Mouse (Mus musculus): ENCODE results near the gene Igfbp6.
"Not testable (repeated sequence)": the region's sequence is repeated elsewhere in the genome, so short reads cannot be mapped to it uniquely, and the experiment has no call there.

Gene Igfbp6

DNA sequence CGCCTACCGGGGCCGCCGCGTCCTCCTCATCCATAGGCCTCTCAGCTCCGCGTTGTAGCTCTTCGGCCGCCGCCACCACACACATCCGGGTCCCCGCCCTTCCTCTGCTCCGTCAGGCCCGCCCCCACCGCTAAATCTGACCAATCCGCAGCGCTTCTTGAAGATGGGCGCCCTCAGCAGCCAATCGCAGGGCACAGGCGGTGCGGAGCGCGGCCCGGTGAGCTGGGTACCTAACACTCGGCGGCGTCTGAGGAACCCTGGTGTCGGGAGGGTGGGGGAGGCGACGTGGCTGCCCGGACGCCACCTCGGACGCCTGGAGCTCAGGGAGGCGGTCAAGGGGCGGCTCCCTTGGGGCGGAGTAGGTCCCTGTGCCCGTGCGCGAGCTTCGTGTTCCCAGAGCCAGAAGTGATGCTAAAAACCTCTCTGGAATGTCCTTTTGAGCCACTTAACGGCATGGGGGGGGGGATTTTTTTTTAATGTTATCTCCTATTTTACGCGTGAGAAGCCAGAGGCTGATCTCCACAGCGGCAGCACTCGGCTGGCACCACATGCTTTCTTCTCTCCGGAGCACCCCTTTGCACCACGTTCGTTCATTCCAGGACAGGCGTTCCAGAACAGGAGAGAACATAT, 7.9 kb upstream of the Igfbp6 start, which contains the start of gene Spryd3:
Spryd3 (minus strand) TSS at position 106 of the 630 bp plus-strand sequence.
- in situ Hi-C loops (cut with MboI; ENCODE audit: low sequenced_read_pairs), result no loop called here

GRCm38 (mm10) chr15:102141120-102141519, 3.0 kb upstream of the Igfbp6 start:
- in situ Hi-C loops (cut with MboI; ENCODE audit: low sequenced_read_pairs), result no loop called here

- in situ Hi-C loops (cut with MboI; ENCODE audit: low sequenced_read_pairs), result no loop called here
Observed at GRCm38 (mm10) chr15:102142914-102143912, 949 bp upstream of the Igfbp6 start.

DNA sequence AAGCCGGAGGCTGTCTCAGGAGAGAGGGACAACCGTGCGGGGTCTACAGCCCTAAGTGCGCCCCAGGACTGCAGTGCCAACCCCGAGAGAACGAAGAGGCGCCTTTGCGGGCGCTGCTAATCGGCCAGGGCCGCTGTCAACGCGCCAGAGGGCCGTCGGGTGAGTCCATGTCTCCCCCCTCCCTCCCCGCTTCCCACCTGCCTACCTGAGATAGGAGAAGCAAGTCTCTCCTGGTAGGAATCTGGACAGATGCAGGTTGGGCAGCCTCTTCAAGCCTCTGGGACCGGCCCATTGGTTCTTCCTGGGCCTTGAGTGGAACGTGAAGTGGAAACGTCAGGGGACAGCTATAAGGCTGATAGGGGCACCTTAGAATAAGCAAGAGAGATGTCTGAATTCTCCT, 564 bp downstream of the Igfbp6 start:
- in situ Hi-C loops (cut with MboI; ENCODE audit: low sequenced_read_pairs), result no loop called here

DNA sequence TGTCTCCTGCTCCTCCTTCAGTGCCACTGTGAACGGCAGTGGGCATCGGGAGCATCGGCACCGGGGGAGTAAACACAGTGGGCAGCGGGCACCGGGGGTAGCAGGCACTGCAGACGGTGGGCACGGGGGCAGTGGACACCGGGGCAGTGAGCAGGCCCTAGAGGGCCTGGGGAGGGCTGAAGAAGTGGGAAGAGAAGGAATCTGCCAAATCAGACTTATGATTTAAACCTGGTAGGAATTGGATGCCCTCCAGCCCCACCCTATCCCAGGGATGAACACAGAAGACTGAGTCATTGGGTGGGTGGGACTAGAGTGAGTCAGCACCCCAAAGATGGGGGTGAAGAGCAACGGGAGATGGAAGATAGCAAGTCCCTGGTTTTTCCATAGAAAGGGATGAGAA, 1.2 kb downstream of the Igfbp6 start:
- in situ Hi-C loops (cut with MboI; ENCODE audit: low sequenced_read_pairs), result no loop called here

DNA sequence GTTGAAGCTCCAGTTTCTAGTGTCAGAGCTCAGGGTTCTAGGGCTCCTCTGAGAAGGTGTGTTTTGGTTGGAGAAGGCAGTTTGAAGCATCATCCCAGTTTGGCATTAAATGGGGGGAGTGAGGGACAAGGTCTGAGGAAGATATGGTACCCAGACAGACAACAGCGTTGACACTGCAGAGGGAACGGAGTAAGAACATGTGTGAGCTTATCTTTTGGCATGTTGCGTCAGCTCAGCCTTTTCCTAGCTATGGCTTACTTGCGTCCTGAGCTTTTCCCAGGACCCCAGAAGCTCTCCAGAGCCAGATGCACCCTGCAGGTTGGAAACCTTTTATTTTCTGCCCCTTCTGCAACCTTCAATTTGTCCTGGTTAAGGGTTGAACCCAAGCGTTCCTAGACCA, 1.9 kb downstream of the Igfbp6 start:
- in situ Hi-C loops (cut with MboI; ENCODE audit: low sequenced_read_pairs), result no loop called here

- in situ Hi-C loops (cut with MboI; ENCODE audit: low sequenced_read_pairs), result no loop called here
Observed at GRCm38 (mm10) chr15:102146882-102147281, 2.7 kb downstream of the Igfbp6 start.

DNA sequence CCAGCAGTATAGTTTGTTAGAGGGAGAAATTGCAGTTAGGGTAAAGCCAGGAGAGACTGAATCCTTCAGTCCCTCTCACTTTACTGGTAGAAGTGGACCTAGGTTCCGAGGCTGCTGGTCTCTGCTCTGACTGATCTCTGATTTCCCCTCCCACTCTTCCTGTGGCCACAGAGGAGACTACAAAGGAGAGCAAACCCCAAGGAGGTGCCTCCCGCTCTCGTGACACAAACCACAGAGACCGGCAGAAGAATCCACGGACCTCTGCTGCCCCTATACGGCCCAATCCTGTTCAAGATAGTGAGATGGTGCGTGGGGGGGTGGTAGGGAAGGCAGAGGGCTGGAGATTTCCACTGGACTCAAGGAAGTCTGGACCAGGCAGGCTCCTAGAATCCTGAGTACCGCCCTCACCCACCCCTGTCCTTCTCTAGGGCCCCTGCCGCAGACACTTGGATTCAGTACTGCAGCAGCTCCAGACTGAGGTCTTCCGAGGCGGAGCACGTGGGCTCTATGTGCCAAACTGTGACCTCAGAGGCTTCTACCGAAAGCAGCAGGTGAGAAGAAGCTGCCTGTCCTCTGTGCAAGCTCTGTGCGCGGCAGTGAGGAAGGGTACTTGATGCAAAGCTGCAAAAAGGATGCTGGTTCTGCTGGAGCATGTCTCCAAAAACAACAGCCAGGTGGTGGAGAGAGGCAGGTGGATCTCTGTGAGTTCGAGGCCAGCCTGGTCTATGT, 3.7 kb downstream of the Igfbp6 start:
- in situ Hi-C loops (cut with MboI; ENCODE audit: low sequenced_read_pairs), result no loop called here

- in situ Hi-C loops (cut with MboI; ENCODE audit: low sequenced_read_pairs), result no loop called here
Observed at GRCm38 (mm10) chr15:102149561-102149960, 5.4 kb downstream of the Igfbp6 start.

DNA sequence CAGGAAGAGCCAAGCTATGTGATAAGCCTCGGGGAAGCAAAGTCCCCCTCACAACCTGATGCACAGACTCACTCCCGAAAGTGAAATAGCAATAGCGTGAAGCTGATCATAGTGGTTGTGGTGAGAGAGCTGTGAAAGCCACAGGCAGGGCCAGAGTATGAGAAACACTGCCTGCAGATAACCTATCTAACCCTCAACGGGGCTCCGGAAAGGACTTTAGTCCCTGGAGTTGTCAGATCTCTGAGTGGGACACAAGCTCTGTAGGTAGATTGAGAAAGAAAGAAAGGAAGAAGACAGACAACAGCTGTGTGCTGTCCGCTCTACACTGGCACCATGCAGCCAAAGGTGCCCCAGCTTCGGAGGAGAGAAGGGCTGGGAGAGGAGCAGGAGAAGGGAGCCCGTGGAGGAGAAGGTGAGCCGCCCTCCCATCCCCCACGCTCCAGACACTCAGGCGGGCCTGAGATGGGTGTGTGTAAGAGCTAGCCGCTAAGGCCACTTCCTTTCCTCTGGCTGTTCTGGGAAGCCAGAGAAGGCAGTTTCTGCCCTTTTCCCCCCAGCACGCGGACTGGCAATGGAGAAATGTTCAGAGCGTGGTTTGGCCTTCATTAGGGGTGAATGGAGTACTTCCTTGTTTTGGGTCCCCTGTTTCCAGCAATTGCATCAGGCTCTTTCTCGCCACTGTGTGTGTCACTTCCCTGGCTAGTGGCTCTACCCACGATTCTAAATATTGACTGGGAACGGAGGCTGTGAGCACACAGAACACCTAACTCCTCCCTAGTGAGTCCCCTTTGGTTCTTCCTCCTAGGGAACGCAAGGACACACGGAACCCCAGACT, 6.4 kb downstream of the Igfbp6 start, which contains the start of gene Soat2:
Soat2 (plus strand) TSS at position 226 of the 835 bp plus-strand sequence.
- in situ Hi-C loops (cut with MboI; ENCODE audit: low sequenced_read_pairs), result no loop called here

GRCm38 (mm10) chr15:102152646-102153045, 8.5 kb downstream of the Igfbp6 start:
- in situ Hi-C loops (cut with MboI; ENCODE audit: low sequenced_read_pairs), result no loop called here

- in situ Hi-C loops (cut with MboI; ENCODE audit: low sequenced_read_pairs), result not testable (repeated sequence)
Observed at GRCm38 (mm10) chr15:102155006-102155405, 10.8 kb downstream of the Igfbp6 start.

DNA sequence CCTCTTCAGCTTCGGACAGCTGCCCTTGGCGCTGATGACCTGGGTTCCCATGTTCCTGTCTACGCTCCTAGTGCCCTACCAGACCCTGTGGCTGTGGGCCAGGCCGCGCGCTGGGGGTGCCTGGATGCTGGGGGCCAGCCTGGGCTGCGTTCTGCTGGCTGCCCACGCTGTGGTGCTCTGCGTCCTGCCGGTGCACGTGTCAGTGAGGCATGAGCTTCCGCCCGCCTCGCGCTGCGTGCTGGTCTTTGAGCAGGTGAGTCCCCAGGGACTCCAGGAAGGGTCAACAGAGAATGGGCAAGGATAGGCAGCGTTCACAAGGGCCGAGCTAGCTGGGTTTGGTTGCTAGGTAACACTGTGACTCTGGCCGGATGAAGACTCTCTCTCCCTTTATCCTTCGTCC, 12.7 kb downstream of the Igfbp6 start:
- in situ Hi-C loops (cut with MboI; ENCODE audit: low sequenced_read_pairs), result no loop called here

GRCm38 (mm10) chr15:102160415-102161060, 16.4 kb downstream of the Igfbp6 start:
- in situ Hi-C loops (cut with MboI; ENCODE audit: low sequenced_read_pairs), result no loop called here

- in situ Hi-C loops (cut with MboI; ENCODE audit: low sequenced_read_pairs), result no loop called here
Observed at GRCm38 (mm10) chr15:102163900-102164693, 19.9 kb downstream of the Igfbp6 start.

DNA sequence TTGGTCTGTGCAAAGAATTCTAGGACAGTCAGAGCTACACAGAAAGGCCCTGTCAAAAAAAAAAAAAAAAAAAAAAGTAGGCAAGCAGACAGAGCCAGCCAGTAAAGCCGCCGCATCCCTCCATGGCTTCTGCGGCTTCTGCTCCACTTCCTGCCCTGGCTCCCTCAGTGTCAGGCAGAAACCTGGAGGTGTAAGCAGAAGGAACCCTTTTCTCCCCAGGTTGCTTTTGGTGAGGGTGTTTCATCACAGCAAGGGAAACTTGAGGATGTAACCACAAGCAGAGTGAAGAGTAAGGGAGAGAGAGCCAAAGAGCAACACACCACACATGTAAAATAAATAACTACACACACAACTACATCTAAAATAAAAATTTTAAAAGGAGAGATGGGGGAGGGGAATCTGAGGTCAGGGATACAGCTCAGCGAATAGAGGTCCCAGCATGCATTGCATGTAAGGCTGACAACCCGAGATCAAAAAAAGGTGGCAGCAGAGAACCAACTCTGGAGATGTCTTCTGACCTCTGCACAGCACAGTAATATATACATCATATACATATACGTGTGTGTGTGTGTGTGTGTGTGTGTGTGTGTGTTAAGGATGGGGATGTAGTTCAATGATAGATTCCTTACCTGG, 21.4 kb downstream of the Igfbp6 start:
- in situ Hi-C loops (cut with MboI; ENCODE audit: low sequenced_read_pairs), result no loop called here

GRCm38 (mm10) chr15:102167620-102168021, 23.5 kb downstream of the Igfbp6 start:
- in situ Hi-C loops (cut with MboI; ENCODE audit: low sequenced_read_pairs), result no loop called here

DNA sequence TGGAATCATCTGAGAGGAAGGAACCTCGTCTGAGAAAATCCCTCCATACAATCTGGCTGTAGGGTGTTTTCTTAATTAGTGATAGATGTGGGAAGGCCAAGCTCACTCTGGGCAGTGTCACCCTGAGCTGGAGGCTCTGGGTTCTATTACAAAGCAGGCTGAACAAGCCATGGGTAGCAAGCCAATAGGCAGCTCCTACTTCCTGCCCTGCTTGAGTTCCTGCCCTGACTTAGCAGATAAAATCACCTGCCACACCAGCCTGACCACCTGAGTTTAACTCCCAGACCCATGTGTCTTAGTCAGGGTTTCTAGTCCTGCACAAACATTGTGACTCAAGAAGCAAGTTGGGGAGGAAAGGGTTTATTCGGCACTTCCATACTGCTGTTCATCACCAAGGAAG, 24.9 kb downstream of the Igfbp6 start:
- in situ Hi-C loops (cut with MboI; ENCODE audit: low sequenced_read_pairs), result no loop called here

GRCm38 (mm10) chr15:102173581-102173980, 29.4 kb downstream of the Igfbp6 start:
- in situ Hi-C loops (cut with MboI; ENCODE audit: low sequenced_read_pairs), result no loop called here
